Mouse (Mus musculus) MEL (cell line): ENCODE measurements around the gene Ankfn1. TPM values are rescaled to one million over a fixed set of nuclear protein-coding genes. Genes with fewer than 3 reads are reported as not detected.

ENCODE experiments used
- DNase-seq: peaks from one replicate; pipeline ENCODE4 v3.0.0; 2011; ENCODE audit warnings: low read depth, low spot score
- H3K27ac ChIP-seq: 2 replicates; pipeline ENCODE4 v1.5.1; 2012; ENCODE audit warnings: low read depth, mild to moderate bottlenecking, control low read depth, low read length, moderate library complexity; ENCODE audit not compliant: control insufficient read depth
- H3K27me3 ChIP-seq, 2 experiments: fragments of 150-350 bp in 1 of 2; sonication (generic) in 1 of 2; 2 replicates each; pipeline ENCODE4 v1.6.1; 2012; ENCODE audit warnings: low read length in 2 of 2, mild to moderate bottlenecking in 2 of 2, improper control_type of control experiment in 1 of 2, moderate library complexity in 1 of 2; ENCODE audit not compliant: insufficient read depth in 2 of 2, control insufficient read depth in 1 of 2
- H3K36me3 ChIP-seq, 2 experiments: 2 replicates each; pipeline ENCODE4 v1.6.1; 2012 to 2014; ENCODE audit warnings: low read length in 2 of 2, improper control_type of control experiment in 1 of 2, inconsistent platforms in 1 of 2, mild to moderate bottlenecking in 1 of 2; ENCODE audit not compliant: insufficient read depth in 2 of 2, control insufficient read depth in 1 of 2
- H3K4me1 ChIP-seq, 2 experiments: fragments of 150-350 bp in 1 of 2; sonication (generic) in 1 of 2; 2 replicates each; pipeline ENCODE4 v1.6.1; 2012; ENCODE audit warnings: low read length in 2 of 2, improper control_type of control experiment in 1 of 2, mild to moderate bottlenecking in 1 of 2; ENCODE audit not compliant: insufficient read depth in 2 of 2, control insufficient read depth in 1 of 2
- H3K4me3 ChIP-seq, 2 experiments: fragments of 150-350 bp in 1 of 2; sonication (generic) in 1 of 2; 2 replicates each; pipeline ENCODE4 v1.5.1; 2012; ENCODE audit warnings: low read depth in 2 of 2, low read length in 2 of 2, mild to moderate bottlenecking in 2 of 2, moderate library complexity in 2 of 2, control low read depth in 1 of 2, improper control_type of control experiment in 1 of 2; ENCODE audit not compliant: control insufficient read depth in 1 of 2, insufficient read depth in 1 of 2
- H3K79me2 ChIP-seq: 2 replicates; pipeline ENCODE4 v1.6.1; 2012; ENCODE audit warnings: mild to moderate bottlenecking, low read length, moderate library complexity; ENCODE audit not compliant: control insufficient read depth, poor library complexity, insufficient read depth
- H3K9ac ChIP-seq: 2 replicates; pipeline ENCODE4 v1.6.1; 2012; ENCODE audit warnings: low read depth, mild to moderate bottlenecking, control low read depth, low read length, moderate library complexity; ENCODE audit not compliant: control insufficient read depth, poor library complexity, severe bottlenecking
- H3K9me3 ChIP-seq: fragments of 150-350 bp; sonication (generic); replicated peaks from 2 replicates; pipeline ENCODE4 v1.6.1; 2012; ENCODE audit warnings: mild to moderate bottlenecking, low read length, improper control_type of control experiment, moderate library complexity; ENCODE audit not compliant: insufficient read depth
- ELF1 ChIP-seq: IDR thresholded peaks from 2 replicates; pipeline ENCODE4 v1.6.1; 2014; ENCODE audit warnings: low read depth, mild to moderate bottlenecking, inconsistent platforms, low read length, improper control_type of control experiment, moderate library complexity
- EP300 ChIP-seq, 2 experiments: IDR thresholded peaks; 2 replicates each; pipeline ENCODE4 v1.6.1; 2011; ENCODE audit warnings: improper control_type of control experiment in 2 of 2, low read length in 2 of 2, low read depth in 1 of 2, mild to moderate bottlenecking in 1 of 2
- GABPA ChIP-seq: IDR thresholded peaks from 2 replicates; pipeline ENCODE4 v1.6.1; 2012; ENCODE audit warnings: low read depth, mild to moderate bottlenecking, inconsistent platforms, low read length, improper control_type of control experiment, moderate library complexity
- JUND ChIP-seq: IDR thresholded peaks from 2 replicates; pipeline ENCODE4 v1.6.1; 2011; ENCODE audit warnings: low read depth, mild to moderate bottlenecking, improper control_type of control experiment, low read length
- MAX ChIP-seq: IDR thresholded peaks from 2 replicates; pipeline ENCODE4 v1.6.1; 2011; ENCODE audit warnings: low read length, improper control_type of control experiment
- MEF2A ChIP-seq: IDR thresholded peaks from 2 replicates; pipeline ENCODE4 v1.6.1; 2014; ENCODE audit warnings: low read depth, mild to moderate bottlenecking, inconsistent platforms, low read length, improper control_type of control experiment; ENCODE audit not compliant: poor library complexity, insufficient replicate concordance, severe bottlenecking; ENCODE audit errors: extremely low read depth
- MYC ChIP-seq: IDR thresholded peaks from 2 replicates; pipeline ENCODE4 v1.6.1; 2011; ENCODE audit warnings: low read depth, mild to moderate bottlenecking, low read length, improper control_type of control experiment, moderate library complexity
- NELFE ChIP-seq: IDR thresholded peaks from 2 replicates; pipeline ENCODE4 v1.6.1; 2011; ENCODE audit warnings: low read depth, low read length, improper control_type of control experiment
- NRF1 ChIP-seq: IDR thresholded peaks from 2 replicates; pipeline ENCODE4 v1.6.1; 2014; ENCODE audit warnings: low read depth, mild to moderate bottlenecking, inconsistent platforms, low read length, improper control_type of control experiment, moderate library complexity; ENCODE audit not compliant: poor library complexity, insufficient read depth, severe bottlenecking
- POLR2AphosphoS5 ChIP-seq: IDR thresholded peaks from 2 replicates; pipeline ENCODE4 v1.6.1; 2012; ENCODE audit warnings: low read depth, borderline replicate concordance, mild to moderate bottlenecking, inconsistent platforms, low read length, moderate library complexity, mixed read lengths
- SIN3A ChIP-seq: IDR thresholded peaks from 2 replicates; pipeline ENCODE4 v1.6.1; 2012; ENCODE audit warnings: low read length, improper control_type of control experiment, inconsistent platforms
- UBTF ChIP-seq: IDR thresholded peaks from 2 replicates; pipeline ENCODE4 v1.6.1; 2012; ENCODE audit warnings: low read depth, mild to moderate bottlenecking, inconsistent platforms, low read length, improper control_type of control experiment, moderate library complexity, borderline replicate concordance; ENCODE audit not compliant: insufficient read depth
- USF2 ChIP-seq, 2 experiments: IDR thresholded peaks; 2 replicates each; pipeline ENCODE4 v1.6.1; 2011 to 2012; ENCODE audit warnings: improper control_type of control experiment in 2 of 2, low read length in 2 of 2, borderline replicate concordance in 1 of 2, inconsistent platforms in 1 of 2, low read depth in 1 of 2, mild to moderate bottlenecking in 1 of 2; ENCODE audit not compliant: insufficient read depth in 1 of 2
- ZC3H11A ChIP-seq: IDR thresholded peaks from 2 replicates; pipeline ENCODE4 v1.6.1; 2012; ENCODE audit warnings: low read depth, mild to moderate bottlenecking, inconsistent platforms, low read length, improper control_type of control experiment
- ZKSCAN1 ChIP-seq: IDR thresholded peaks from 2 replicates; pipeline ENCODE4 v1.6.1; 2012; ENCODE audit warnings: low read depth, mild to moderate bottlenecking, inconsistent platforms, low read length, improper control_type of control experiment, moderate library complexity
- polyA plus RNA-seq, 2 experiments: library from polyadenylated mRNA; stranded (reverse) in 1 of 2; unstranded in 1 of 2; fragments of >175 nt in 1 of 2; fragments of >200 nt in 1 of 2; gene quantifications; 2 replicates each; pipeline versions ENCODE4 v1.2.1 to v1.2.4; 2012; ENCODE audit warnings: low replicate concordance in 2 of 2, low read depth in 1 of 2; ENCODE audit not compliant: insufficient read length in 2 of 2, insufficient read depth in 1 of 2, missing spikeins in 1 of 2
- total RNA-seq: library from RNA; depleted of rRNA; stranded (reverse); fragments of 300-350 nt; gene quantifications from 2 replicates; pipeline ENCODE4 v1.2.3, GENCODE M21; 2012

The Ankfn1 gene
- total and polyA plus RNA-seq, 3 experiments = not detected

- Histone ChIP-seq H3K9ac (no peak overlapping the region), H3K9me3 (no peaks in the 10 kb centered on the region), H3K36me3 (no peaks in the 10 kb centered on the region), H3K4me3 (no peak overlapping the region), H3K27me3 (no peaks in the 10 kb centered on the region)
- TF ChIP-seq NELFE (no peak), USF2 (IDR thresholded peaks at IDR 0.05; ENCODE audit: borderline replicate concordance in 1 of 2, insufficient read depth in 1 of 2, low read depth in 1 of 2, low read length in 2 of 2) (no peak), ZKSCAN1 (no peak), SIN3A (no peak), UBTF (no peak), MEF2A (no peak), NRF1 (no peak), ZC3H11A (no peak)
- TF ChIP-seq, all 39 proteins: peak for 0
- Histone ChIP-seq H3K79me2 (no peaks in the 10 kb centered on the region), H3K27ac (no peak overlapping the region), H3K4me1 (no peaks in the 10 kb centered on the region)
- no peak for DNase-seq
Measured at GRCm38 (mm10) chr11:89515501-89515901, 262.0 kb downstream of the Ankfn1 start.

GRCm38 (mm10) chr11:89508675-89509324, 268.7 kb downstream of the Ankfn1 start:
- H3K9ac ChIP-seq = no peak overlapping the region
- no peaks in the 10 kb centered on the region for H3K9me3 ChIP-seq
- no peak for TF ChIP-seq JUND
- no peak for TF ChIP-seq POLR2AphosphoS5
- no peak for TF ChIP-seq EP300 (IDR thresholded peaks at IDR 0.05; ENCODE audit: low read depth in 1 of 2, low read length in 2 of 2)
- TF ChIP-seq GABPA = no peak
- no peak for TF ChIP-seq ELF1
- no peak for TF ChIP-seq MYC
- TF ChIP-seq NRF1 = no peak
- TF ChIP-seq MAX = no peak
- H3K4me1 ChIP-seq = no peaks in the 10 kb centered on the region
- no peak for DNase-seq
- H3K27ac ChIP-seq = no peak overlapping the region
- no peaks in the 10 kb centered on the region for H3K27me3 ChIP-seq
- no peaks in the 10 kb centered on the region for H3K36me3 ChIP-seq
- H3K79me2 ChIP-seq = no peaks in the 10 kb centered on the region
- no peak overlapping the region for H3K4me3 ChIP-seq
